Comparison of ENCODE assay signal across 7 mouse cellular contexts in the genomic region with DNA sequence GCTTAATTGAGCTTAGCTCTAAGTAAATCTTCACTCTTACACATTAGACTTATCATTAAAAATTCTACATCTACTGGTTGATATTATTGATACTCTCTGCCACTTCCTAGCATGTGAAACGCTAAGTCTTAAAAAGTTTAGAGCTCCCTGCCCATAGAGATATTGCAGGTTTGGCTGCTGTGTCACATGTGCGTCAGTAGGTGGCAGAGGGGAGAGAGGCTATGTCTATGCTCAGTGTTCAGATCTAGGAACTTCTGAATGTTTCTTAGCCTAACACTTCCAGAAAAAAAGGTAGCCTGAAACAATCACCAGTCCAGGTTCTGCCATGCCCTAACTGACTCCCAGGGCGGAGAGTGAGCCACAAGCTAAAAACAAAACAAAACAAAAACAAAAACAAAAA.
A peak's percentile ranks its signal among the peaks of the same experiment; 100 is the strongest.
DNase-seq lines count a peak whose midpoint lies in the region; ATAC-seq and TF ChIP-seq lines count a peak whose summit lies in the region.

No protein-coding gene starts in this region.

- H3K9ac ChIP-seq in kidney, postnatal 0 days (ENCODE audit: low read depth, low read length), result no peak overlapping the region
- no peak overlapping the region for H3K9ac ChIP-seq in CH12.LX (ENCODE audit: insufficient read depth, low read depth)
- H3K9ac ChIP-seq in forebrain, embryonic 13.5 days, result no peak overlapping the region

- peak; percentile 27 for DNase-seq in kidney, postnatal 0 days (ENCODE audit: low spot score)
- DNase-seq in kidney, adult 11 months, result no peak
- DNase-seq in 416B (ENCODE audit: low read depth) (peak; percentile 66), CH12.LX (ENCODE audit: extremely low read depth) (peak; percentile 44)
- DNase-seq in spleen, postnatal 36 days (ENCODE audit: low spot score in 2 of 2), result no peak

- H3K79me2 ChIP-seq in CH12.LX (replicated peaks; ENCODE audit: control insufficient read depth, extremely low read depth, insufficient read depth, poor library complexity, severe bottlenecking), result no peaks in the 10 kb centered on the region

- H3K4me1 ChIP-seq in kidney, postnatal 0 days (replicated peaks; ENCODE audit: insufficient read depth, low read length), result no peaks in the 10 kb centered on the region
- no peaks in the 10 kb centered on the region for H3K4me1 ChIP-seq in CH12.LX (ENCODE audit: control insufficient read depth in 1 of 2, insufficient read depth in 2 of 2)
- H3K4me1 ChIP-seq in forebrain, embryonic 13.5 days, result no peaks in the 10 kb centered on the region

- H3K9me3 ChIP-seq in kidney, postnatal 0 days (replicated peaks; ENCODE audit: low read length), result no peaks in the 10 kb centered on the region
- no peaks in the 10 kb centered on the region for H3K9me3 ChIP-seq in CH12.LX (replicated peaks; ENCODE audit: low read length)
- H3K9me3 ChIP-seq in forebrain, embryonic 13.5 days (replicated peaks), result no peaks in the 10 kb centered on the region

- TF ChIP-seq POLR2A in CH12.LX (IDR thresholded peaks at IDR 0.05; ENCODE audit: low read depth, low read length), result no peak

- no peak overlapping the region for H3K4me2 ChIP-seq in kidney, postnatal 0 days (ENCODE audit: low read length)
- H3K4me2 ChIP-seq in CH12.LX (ENCODE audit: insufficient read depth, low read depth, poor library complexity, severe bottlenecking), result no peak overlapping the region
- H3K4me2 ChIP-seq in forebrain, embryonic 13.5 days, result no peak overlapping the region

- TF ChIP-seq CTCF in kidney, postnatal 0 days (IDR thresholded peaks at IDR 0.05; ENCODE audit: low read depth), result peak; percentile 65
- peak; percentile 35 to 69; a peak in 3 of 4 replicates for TF ChIP-seq CTCF in CH12.LX (conservative IDR thresholded peaks at IDR 0.05 in 1 of 2, IDR thresholded peaks at IDR 0.05 in 1 of 2; ENCODE audit: low read depth in 2 of 2, low read length in 2 of 2)

- dilution Hi-C loops in CH12.LX (cut with MboI; ENCODE audit: extremely low pct_ligation_motif_present, extremely low pct_unique_long_range_greater_than_20kb, low sequenced_read_pairs), result no loop called here

- no peaks in the 10 kb centered on the region for H3K36me3 ChIP-seq in kidney, postnatal 0 days (ENCODE audit: insufficient read depth, low read length)
- no peaks in the 10 kb centered on the region for H3K36me3 ChIP-seq in CH12.LX (replicated peaks in 1 of 2; ENCODE audit: control insufficient read depth in 1 of 2, insufficient read depth in 1 of 2, low read length in 1 of 2)
- no peaks in the 10 kb centered on the region for H3K36me3 ChIP-seq in forebrain, embryonic 13.5 days (ENCODE audit: poor library complexity, severe bottlenecking)

- 55% methylated on average over 3 of the region's 3 CpGs for WGBS in kidney, postnatal 0 days
- WGBS in forebrain, embryonic 13.5 days, result 62% methylated on average over 3 of the region's 3 CpGs

- no peaks in the 10 kb centered on the region for H3K27me3 ChIP-seq in kidney, postnatal 0 days (ENCODE audit: insufficient read depth, low read length)
- no peaks in the 10 kb centered on the region for H3K27me3 ChIP-seq in CH12.LX (replicated peaks)
- no peaks in the 10 kb centered on the region for H3K27me3 ChIP-seq in forebrain, embryonic 13.5 days

- H3K4me3 ChIP-seq in kidney, postnatal 0 days (replicated peaks; ENCODE audit: low read depth, low read length), result no peak overlapping the region
- no peak overlapping the region for H3K4me3 ChIP-seq in CH12.LX (replicated peaks in 1 of 3; ENCODE audit: low read depth in 2 of 3, low read length in 2 of 3, poor library complexity in 1 of 3)
- no peak overlapping the region for H3K4me3 ChIP-seq in forebrain, embryonic 13.5 days

- TF ChIP-seq EP300 in CH12.LX (IDR thresholded peaks at IDR 0.05; ENCODE audit: low read length), result no peak

- TF ChIP-seq RAD21 in CH12.LX (IDR thresholded peaks at IDR 0.05; ENCODE audit: low read depth, low read length), result peak; percentile 55

- ATAC-seq in kidney, postnatal 0 days (replicated peaks; ENCODE audit: low FRiP score, low read depth), result no peak
- peak; percentile 71 for ATAC-seq in forebrain, embryonic 13.5 days
- ATAC-seq in cerebellum, adult (ENCODE audit: insufficient number of reproducible peaks, low FRiP score, low TSS enrichment), result no peak

- in situ Hi-C loops in CH12.LX (cut with MboI; ENCODE audit: low pct_ligation_motif_present, low pct_unique_long_range_greater_than_20kb, low sequenced_read_pairs), result no loop called here

- H3K27ac ChIP-seq in kidney, postnatal 0 days, result no peak overlapping the region
- H3K27ac ChIP-seq in CH12.LX (ENCODE audit: insufficient read depth, low read depth), result no peak overlapping the region
- no peak overlapping the region for H3K27ac ChIP-seq in forebrain, embryonic 13.5 days

TF ChIP-seq in CH12.LX, 34 proteins besides CTCF, POLR2A, EP300 and RAD21:
- TF ChIP-seq ZMIZ1 (IDR thresholded peaks at IDR 0.05; ENCODE audit: low read depth, low read length) (no peak), SMC3 (IDR thresholded peaks at IDR 0.05; ENCODE audit: low read depth, low read length) (peak; percentile 66), MEF2A (IDR thresholded peaks at IDR 0.05; ENCODE audit: borderline replicate concordance, low read depth, low read length) (no peak), MAX (IDR thresholded peaks at IDR 0.05; ENCODE audit: low read length) (peak; percentile 65; the same call in 1 of the 2 replicates)

Comparison
In these comparisons a context has a peak if more than half of its experiments do, and no peak if none do; other contexts are left out.
1. DNase-seq: peak in kidney, postnatal 0 days (single experiment), 416B (single experiment) and CH12.LX (single experiment); none in kidney, adult 11 months (single experiment) and spleen, postnatal 36 days (0 of 2).